Mouse (Mus musculus): Measurements from ENCODE around the gene Kitl. TPM values are rescaled to one million over a fixed set of nuclear protein-coding genes. Genes with fewer than 3 reads are reported as not detected.

The Kitl gene
- polyA plus RNA-seq, 1 experiment from 2014 or later: 3.2 TPM

- no peaks in the 10 kb centered on the region for H3K27me3 ChIP-seq
- in situ Hi-C loops (cut with MboI; ENCODE audit: low pct_unique_long_range_greater_than_20kb): no loop called here
- no peak for TF ChIP-seq CTCF (IDR thresholded peaks at IDR 0.05)
- DNase-seq (ENCODE audit: low read depth, low spot score): no peak
- CTCF ChIA-PET: no interaction called here
- no peak for ATAC-seq
- POLR2A ChIA-PET: interaction anchor here (0.6 kb wide), 1 partner anchor 78 kb away, joined by 5 read pairs; no protein-coding TSS in a partner anchor
These were observed 11.3 kb downstream of the Kitl start for GRCm38 (mm10) chr10:100026778-100027177.

DNA sequence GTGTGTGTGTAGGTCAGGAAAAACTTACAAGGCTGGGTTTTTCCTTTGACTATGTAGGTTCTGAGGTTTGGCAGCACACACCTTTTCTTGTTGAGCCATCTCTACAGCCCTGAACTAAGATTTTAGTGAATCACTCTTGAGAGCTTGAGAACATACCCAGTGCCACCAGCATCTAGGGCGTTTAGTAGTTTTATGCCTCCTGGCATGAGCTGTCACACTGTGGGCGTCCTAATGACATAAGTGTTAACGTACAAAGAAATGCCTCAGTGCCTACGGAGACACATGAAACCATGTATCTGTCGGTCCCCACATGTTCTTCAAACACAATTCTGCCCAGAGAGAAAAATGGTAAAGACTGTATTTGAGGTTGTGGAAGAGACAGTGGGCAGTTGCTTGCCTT lies 15.0 kb downstream of the Kitl start:
- in situ Hi-C loops (cut with MboI; ENCODE audit: low pct_unique_long_range_greater_than_20kb): no loop called here
- ATAC-seq (no peak), DNase-seq (ENCODE audit: low read depth, low spot score) (no peak)
- H3K27me3 ChIP-seq: no peaks in the 10 kb centered on the region
- ChIA-PET POLR2A (interaction anchor here (0.5 kb wide), 1 partner anchor 109 kb away, joined by 6 read pairs; no protein-coding TSS in a partner anchor), CTCF (no interaction called here)
- TF ChIP-seq CTCF (IDR thresholded peaks at IDR 0.05): no peak

DNA sequence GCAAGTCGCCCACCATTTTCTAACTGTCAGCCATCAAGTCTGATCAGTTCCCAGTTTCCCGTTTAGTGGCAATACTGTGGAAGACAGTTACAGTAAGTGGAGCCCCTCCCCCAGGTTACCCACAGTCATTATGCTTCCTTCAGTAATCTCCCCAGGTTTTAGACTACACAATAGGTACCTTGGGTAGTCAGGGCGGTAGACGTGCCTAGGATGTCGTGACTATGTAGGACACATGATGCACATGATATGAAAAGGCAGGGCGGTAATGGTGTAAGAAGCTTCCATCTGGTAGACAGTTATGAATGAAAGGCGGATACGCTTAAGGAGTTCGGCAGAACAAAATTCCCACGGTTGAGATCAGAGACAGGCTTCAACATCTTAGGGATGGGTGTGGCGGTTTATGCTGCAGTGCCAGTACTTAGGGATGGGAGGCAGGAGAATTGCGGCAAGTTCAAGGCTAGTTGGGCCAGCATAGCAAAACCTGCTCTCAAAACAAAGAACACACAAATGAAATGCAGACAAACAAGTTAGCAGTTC lies 15.6 kb downstream of the Kitl start:
- no peaks in the 10 kb centered on the region for H3K27me3 ChIP-seq
- in situ Hi-C loops (cut with MboI; ENCODE audit: low pct_unique_long_range_greater_than_20kb): no loop called here
- no peak for DNase-seq (ENCODE audit: low read depth, low spot score)
- no peak for TF ChIP-seq CTCF (IDR thresholded peaks at IDR 0.05)
- CTCF ChIA-PET: no interaction called here
- no peak for ATAC-seq
- POLR2A ChIA-PET: interaction anchor here (0.5 to 0.6 kb wide), 2 partner anchors 42 to 109 kb away, joined by 4 to 6 read pairs; no protein-coding TSS in a partner anchor

DNA sequence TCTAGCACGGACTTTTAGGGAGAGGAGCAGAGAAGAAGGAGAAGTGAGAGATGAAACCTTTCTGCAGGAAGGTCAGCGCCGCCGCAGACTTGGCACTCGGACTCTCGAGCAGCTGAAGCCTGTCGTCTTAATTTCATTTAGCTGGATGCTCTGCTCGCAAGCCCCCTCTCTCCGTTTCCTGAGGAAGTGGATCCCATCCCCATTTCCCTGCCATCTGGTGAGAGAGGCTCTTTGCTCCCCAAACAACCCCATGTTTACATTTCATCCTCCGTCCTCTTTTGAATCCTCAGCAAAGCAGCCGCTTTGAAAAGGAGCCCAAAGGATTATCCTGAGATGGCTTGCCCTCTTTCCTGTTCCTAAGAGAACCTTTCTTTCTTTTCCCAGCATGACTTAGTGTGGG lies 16.2 kb downstream of the Kitl start:
- ATAC-seq (no peak), DNase-seq (ENCODE audit: low read depth, low spot score) (no peak)
- H3K27me3 ChIP-seq: no peaks in the 10 kb centered on the region
- in situ Hi-C loops (cut with MboI; ENCODE audit: low pct_unique_long_range_greater_than_20kb): no loop called here
- CTCF ChIA-PET: no interaction called here
- TF ChIP-seq CTCF (IDR thresholded peaks at IDR 0.05): no peak
- POLR2A ChIA-PET: interaction anchor here (0.6 kb wide), 1 partner anchor 41 kb away, joined by 4 read pairs; no protein-coding TSS in a partner anchor

DNA sequence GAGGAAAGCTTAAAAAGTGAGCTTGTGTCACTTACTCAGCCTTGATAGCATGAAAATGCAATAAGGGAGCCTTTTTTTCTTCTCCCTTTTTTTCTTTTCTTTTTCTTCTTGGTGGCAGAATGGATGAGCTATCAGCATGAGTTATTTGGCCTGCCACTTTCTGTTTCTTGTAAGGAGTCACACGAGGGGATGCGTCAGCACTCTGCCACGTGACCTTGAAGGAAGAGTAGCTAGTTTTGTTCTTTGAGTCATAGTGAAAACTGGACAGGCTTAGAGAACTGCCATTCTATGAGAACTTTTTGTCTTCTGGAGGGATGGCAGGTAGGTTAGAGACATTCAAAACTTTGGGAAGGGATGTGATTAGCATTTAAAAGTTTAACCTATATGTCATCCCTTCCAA lies 17.1 kb downstream of the Kitl start:
- no peak for DNase-seq (ENCODE audit: low read depth, low spot score)
- in situ Hi-C loops (cut with MboI; ENCODE audit: low pct_unique_long_range_greater_than_20kb): no loop called here
- ChIA-PET POLR2A (interaction anchor here (0.6 kb wide), 1 partner anchor 51 kb away, joined by 3 read pairs; no protein-coding TSS in a partner anchor), CTCF (interaction anchor here (0.9 kb wide), 1 partner anchor 30 kb away, joined by 3 read pairs; no protein-coding TSS in a partner anchor)
- no peak for ATAC-seq
- no peaks in the 10 kb centered on the region for H3K27me3 ChIP-seq
- no peak for TF ChIP-seq CTCF (IDR thresholded peaks at IDR 0.05)

GRCm38 (mm10) chr10:100036021-100036420 lies 20.6 kb downstream of the Kitl start:
- TF ChIP-seq CTCF (IDR thresholded peaks at IDR 0.05): no peak
- ATAC-seq: no peak
- no peaks in the 10 kb centered on the region for H3K27me3 ChIP-seq
- ChIA-PET POLR2A (no interaction called here), CTCF (no interaction called here)
- in situ Hi-C loops (cut with MboI; ENCODE audit: low pct_unique_long_range_greater_than_20kb): no loop called here
- no peak for DNase-seq (ENCODE audit: low read depth, low spot score)

DNA sequence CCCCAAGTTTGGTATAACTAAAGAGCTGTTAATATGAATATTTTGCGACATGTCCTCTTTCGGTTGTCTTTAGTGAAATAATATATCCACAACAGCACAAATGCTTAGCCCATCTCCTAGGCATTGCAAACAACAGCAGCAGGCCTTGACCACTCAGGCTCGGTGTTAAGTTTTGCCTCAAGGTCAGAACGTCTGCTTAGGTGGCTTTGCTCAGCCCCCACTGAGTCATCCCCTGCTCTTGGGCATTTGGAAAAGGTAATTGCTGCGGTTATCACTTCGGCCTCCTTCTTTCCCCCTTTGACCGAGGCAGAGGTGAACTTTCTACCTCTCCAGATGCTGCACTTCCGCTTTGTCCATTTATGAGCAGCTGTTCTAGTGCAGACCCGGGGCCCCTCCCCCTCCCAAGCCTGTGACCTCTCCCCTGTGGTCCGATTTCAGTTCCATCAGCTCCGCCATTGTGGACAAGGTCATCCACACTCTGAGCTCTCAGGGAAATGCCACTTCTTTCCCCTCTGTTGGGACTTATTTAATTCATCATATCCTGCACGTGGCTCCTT lies 23.0 kb downstream of the Kitl start:
- CTCF ChIA-PET: no interaction called here
- no peak for DNase-seq (ENCODE audit: low read depth, low spot score)

DNA sequence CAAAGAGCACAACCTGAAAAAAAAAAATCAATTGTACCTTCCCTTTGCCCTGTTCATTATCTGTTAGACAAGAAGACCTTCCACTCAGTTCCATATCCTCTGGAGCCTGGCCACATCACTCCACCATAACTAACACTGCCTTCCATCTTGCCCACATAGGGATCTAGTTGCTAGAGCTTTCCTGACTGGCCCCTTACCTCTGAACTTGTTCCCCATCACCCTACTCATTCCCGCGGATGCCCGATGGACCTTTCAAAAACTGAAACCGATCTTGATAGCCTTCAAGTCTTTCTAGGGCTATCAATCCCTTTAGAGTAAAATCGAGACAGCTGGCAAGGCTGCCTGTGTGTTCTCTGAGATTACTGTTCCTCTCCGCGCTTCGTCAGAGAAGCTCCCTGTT lies 23.6 kb downstream of the Kitl start:
- TF ChIP-seq CTCF (IDR thresholded peaks at IDR 0.05): no peak
- DNase-seq (ENCODE audit: low read depth, low spot score): no peak
- no peak for ATAC-seq
- ChIA-PET CTCF (interaction anchor here (1.9 kb wide), 1 partner anchor 14 kb away, joined by 7 read pairs; no protein-coding TSS in a partner anchor), POLR2A (no interaction called here)
- no peaks in the 10 kb centered on the region for H3K27me3 ChIP-seq
- in situ Hi-C loops (cut with MboI; ENCODE audit: low pct_unique_long_range_greater_than_20kb): no loop called here

More for the DNA sequence above, 23.0 kb downstream of the Kitl start:
- no peak for ATAC-seq
- in situ Hi-C loops (cut with MboI; ENCODE audit: low pct_unique_long_range_greater_than_20kb): no loop called here
- POLR2A ChIA-PET: no interaction called here
- TF ChIP-seq CTCF (IDR thresholded peaks at IDR 0.05): no peak
- H3K27me3 ChIP-seq: no peaks in the 10 kb centered on the region

- ATAC-seq: no peak
- ChIA-PET POLR2A (no interaction called here), CTCF (no interaction called here)
- in situ Hi-C loops (cut with MboI; ENCODE audit: low pct_unique_long_range_greater_than_20kb): no loop called here
- no peaks in the 10 kb centered on the region for H3K27me3 ChIP-seq
- DNase-seq (ENCODE audit: low read depth, low spot score): no peak
- TF ChIP-seq CTCF (IDR thresholded peaks at IDR 0.05): no peak
These were observed 28.3 kb downstream of the Kitl start for GRCm38 (mm10) chr10:100043748-100044147.

- POLR2A ChIA-PET: no interaction called here
- CTCF ChIA-PET: no interaction called here
- no peak for TF ChIP-seq CTCF (IDR thresholded peaks at IDR 0.05)
- DNase-seq (ENCODE audit: low read depth, low spot score) (no peak), ATAC-seq (no peak)
- in situ Hi-C loops (cut with MboI; ENCODE audit: low pct_unique_long_range_greater_than_20kb): no loop called here
- no peaks in the 10 kb centered on the region for H3K27me3 ChIP-seq
These were observed 28.7 kb downstream of the Kitl start for GRCm38 (mm10) chr10:100044153-100044552.

DNA sequence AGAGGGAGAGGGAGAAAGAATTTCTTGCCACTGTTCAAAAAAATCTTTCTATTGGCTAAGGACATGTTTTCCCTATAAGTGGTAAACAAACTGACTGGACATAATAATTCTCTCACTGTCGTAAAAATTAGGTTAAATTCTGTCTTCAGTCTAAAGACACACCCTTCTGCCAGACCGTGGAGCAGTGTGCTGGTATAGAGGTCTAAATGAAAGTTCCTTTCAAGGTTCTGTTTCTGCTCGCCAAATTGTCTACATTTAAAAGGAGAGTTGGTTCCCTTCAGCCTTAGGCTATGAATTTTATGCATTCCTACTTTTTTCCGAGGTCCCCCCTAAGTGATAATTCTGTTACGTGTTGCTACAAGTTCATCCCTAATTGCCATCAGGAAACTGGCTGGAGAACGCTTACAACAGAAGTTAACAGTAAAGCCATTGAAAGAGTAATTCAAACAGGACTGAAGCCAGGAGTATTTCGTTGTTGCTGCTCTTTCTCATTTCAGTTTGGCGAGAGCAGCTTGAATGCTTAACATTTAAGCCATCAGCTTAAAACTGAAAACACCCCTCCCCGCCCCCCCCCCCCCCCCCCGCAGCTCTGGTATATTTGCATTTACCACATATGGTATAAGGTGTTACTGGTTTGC lies 35.8 kb downstream of the Kitl start:
- ChIA-PET POLR2A (interaction anchor here (0.7 kb wide), 1 partner anchor 136 kb away, joined by 5 read pairs; no protein-coding TSS in a partner anchor), CTCF (no interaction called here)
- H3K27me3 ChIP-seq: no peaks in the 10 kb centered on the region
- in situ Hi-C loops (cut with MboI; ENCODE audit: low pct_unique_long_range_greater_than_20kb): no loop called here
- TF ChIP-seq CTCF (IDR thresholded peaks at IDR 0.05): no peak
- no peak for ATAC-seq
- no peak for DNase-seq (ENCODE audit: low read depth, low spot score)
